Mouse (Mus musculus) olfactory bulb, adult 2 months (tissue): Measurements from ENCODE around the gene Rbm14. TPM values are rescaled to one million over a fixed set of nuclear protein-coding genes. Genes with fewer than 3 reads are reported as not detected.
A peak's percentile ranks its signal among the peaks of the same experiment; 100 is the strongest.

Source experiments
- H3K27ac ChIP-seq: fragments of 200-500 bp; 2 replicates; pipeline ENCODE4 v1.5.1; 2012; ENCODE audit warnings: low read depth, low read length; ENCODE audit not compliant: insufficient read depth
- H3K4me1 ChIP-seq: fragments of 200-500 bp; 2 replicates; pipeline ENCODE4 v1.6.1; 2012; ENCODE audit warnings: low read length; ENCODE audit not compliant: control insufficient read depth, insufficient read depth
- H3K4me3 ChIP-seq: fragments of 200-500 bp; 2 replicates; pipeline ENCODE4 v1.5.1; 2012; ENCODE audit warnings: mild to moderate bottlenecking, low read depth, low read length, moderate library complexity; ENCODE audit not compliant: insufficient read depth
- CTCF ChIP-seq: fragments of 200-500 bp; IDR thresholded peaks from 2 replicates; pipeline ENCODE4 v1.5.1; 2012; ENCODE audit warnings: low read depth, mild to moderate bottlenecking, low read length, moderate library complexity; ENCODE audit not compliant: insufficient read depth
- POLR2A ChIP-seq: fragments of 200-500 bp; IDR thresholded peaks from 2 replicates; pipeline ENCODE4 v1.6.1; 2012; ENCODE audit warnings: mild to moderate bottlenecking, low read depth, low read length, moderate library complexity; ENCODE audit not compliant: insufficient read depth
- WGBS: fragments of 180-500 bp; shearing (Covaris S2); methylation state at CpG from one replicate; pipeline ENCODE4 v1.1.7; 2018; 5-methylcytosine and 5-hydroxymethylcytosine counted together
- polyA plus RNA-seq: library from polyadenylated mRNA; stranded (reverse); fragments of >200 nt; gene quantifications from 2 replicates; pipeline ENCODE4 v1.2.4, GENCODE M21; 2012; ENCODE audit warnings: low replicate concordance; ENCODE audit not compliant: missing spikeins, insufficient read depth, insufficient read length

The Rbm14 gene
- polyA plus RNA-seq, 1 experiment, result not detected

DNA sequence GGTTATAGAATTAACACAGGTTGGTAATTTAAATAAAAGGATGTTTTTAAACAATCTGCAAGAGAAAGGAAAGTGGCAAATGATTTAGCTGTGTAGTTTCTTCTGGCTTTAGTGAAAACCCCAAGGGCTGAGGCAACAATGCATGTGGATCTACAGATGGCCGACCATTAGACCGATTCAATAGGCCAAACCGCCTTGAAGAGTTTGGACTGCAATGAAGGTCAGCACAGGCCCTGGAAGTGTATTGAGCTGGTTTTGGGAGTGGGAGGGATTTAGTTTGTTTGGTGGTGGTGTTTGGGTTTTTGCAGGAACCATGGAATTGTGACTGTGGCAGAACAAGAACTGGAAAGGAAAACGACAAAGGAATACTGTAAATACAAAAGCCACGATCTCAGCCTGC lies 12.4 kb downstream of the Rbm14 start:
- WGBS, result 82% methylated on average over 5 of the region's 5 CpGs
- no peak overlapping the region for H3K27ac ChIP-seq
- TF ChIP-seq POLR2A (no peak), CTCF (no peak)
- H3K4me3 ChIP-seq, result no peak overlapping the region
- peaks cover 22% of the 10 kb centered on the region for H3K4me1 ChIP-seq

DNA sequence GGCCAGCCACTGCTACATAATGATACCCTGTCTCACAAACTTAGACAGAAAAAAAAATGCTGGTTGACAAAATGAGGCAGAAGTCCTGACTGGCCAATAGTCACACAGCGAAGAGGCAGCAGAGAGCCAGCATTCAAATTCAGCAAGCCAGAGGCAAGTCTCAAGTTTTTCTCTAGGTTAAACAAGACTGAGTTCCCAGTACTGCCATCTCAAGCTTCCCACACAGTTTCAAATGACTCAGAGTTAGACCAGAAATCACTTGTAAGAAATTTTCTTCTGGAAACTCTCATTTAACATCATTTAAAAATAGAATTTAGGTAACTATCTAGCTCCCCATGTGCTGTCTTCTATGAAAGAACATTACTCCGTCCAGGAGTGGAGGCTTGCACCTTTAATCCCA lies 13.6 kb downstream of the Rbm14 start:
- Histone ChIP-seq H3K27ac (no peak overlapping the region), H3K4me3 (no peak overlapping the region), H3K4me1 (peaks cover 10% of the 10 kb centered on the region)
- 55% methylated on average over 2 of the region's 2 CpGs for WGBS
- TF ChIP-seq CTCF, result no peak
- TF ChIP-seq POLR2A, result no peak

DNA sequence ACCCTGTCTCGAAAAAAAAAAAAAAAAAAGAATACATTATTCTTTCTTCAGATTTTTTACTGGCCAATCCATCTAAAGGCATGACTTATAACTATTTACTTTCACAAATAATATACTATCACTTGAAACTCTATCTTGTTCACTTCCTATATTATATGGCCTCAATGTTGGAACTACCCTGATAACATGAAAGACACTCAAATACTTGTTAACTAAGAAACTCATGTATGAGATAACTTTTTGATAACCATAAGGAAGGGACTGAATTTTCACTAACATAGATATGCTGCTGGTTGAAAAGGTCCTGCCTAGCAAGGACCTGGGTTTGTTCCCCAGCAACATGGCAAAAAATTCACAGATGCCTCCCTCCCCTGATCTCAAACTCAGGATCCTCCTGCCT lies 15.5 kb downstream of the Rbm14 start:
- H3K4me3 ChIP-seq, result no peak overlapping the region
- TF ChIP-seq CTCF (no peak), POLR2A (no peak)
- 85% methylated on average over 1 of the region's 1 CpGs for WGBS
- peaks cover 6% of the 10 kb centered on the region; the same call in 1 of the 2 replicates for H3K4me1 ChIP-seq
- no peak overlapping the region for H3K27ac ChIP-seq

DNA sequence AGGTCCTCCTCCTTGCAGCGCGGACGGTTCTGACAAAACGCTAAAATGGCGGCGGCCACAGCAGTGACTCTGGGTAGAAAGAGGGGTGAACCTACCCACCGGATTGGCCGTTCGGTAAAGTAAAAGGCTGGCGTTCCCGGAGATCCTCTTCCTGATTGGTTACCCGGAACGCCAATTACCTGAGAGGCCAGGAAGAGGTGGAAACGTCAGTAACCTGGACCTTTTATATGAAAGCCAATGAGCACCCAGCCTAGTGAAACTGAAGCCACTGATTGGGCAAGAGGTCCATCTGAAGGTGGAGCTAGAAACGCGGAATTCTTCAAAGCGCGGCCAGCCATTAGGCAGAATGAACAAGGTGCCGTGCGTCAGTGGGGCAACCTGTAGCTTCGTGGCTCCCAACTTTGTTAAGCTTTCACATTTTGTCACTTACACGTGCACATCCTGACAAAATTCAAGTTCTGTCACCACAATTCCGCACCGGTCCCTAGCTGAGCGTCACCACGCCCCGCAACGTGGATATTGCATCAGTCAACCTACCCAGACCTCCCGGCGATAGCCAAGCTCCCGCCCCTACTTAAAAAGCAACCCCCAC lies 17.5 kb downstream of the Rbm14 start, which contains the start of gene Rbm4:
Gene Rbm4 (minus strand): TSS at position 71 of the 592 bp plus-strand sequence.
- Histone ChIP-seq H3K27ac (peak within 1 kb of the TSS; percentile 66; the same call in 1 of the 2 replicates), H3K4me1 (peaks cover 7% of the 10 kb centered on the region), H3K4me3 (peak within 1 kb of the TSS; percentile 90)
- WGBS, result under 1% methylated on average over 31 of the region's 31 CpGs
- peak; percentile 46; the same call in 1 of the 2 replicates for TF ChIP-seq POLR2A
- no peak for TF ChIP-seq CTCF

DNA sequence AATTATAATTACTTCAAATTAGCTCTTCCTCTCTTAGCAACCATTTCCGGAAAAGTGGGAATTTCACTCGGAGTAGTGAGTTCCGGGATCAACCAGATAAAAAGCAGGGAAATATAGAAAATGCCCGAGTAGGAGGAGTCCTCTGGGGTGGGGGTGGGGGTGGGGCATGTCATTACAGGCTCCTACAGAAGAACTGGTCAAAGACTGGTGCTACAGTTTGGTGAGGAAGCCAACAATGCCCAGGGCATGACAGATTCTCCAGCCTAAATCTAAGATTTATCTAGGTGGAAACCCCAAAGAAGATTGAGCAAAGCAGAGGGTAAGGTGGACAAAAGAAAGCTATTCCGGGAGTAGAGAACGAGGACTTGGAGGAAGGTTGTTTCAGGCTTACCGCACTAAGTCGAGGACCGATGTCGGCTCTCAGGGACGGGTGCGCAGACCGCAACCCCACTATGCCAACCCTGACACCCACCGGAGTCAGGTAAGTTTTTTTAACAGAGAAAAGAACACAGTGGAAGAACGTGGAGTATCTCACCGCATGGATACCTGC lies 18.1 kb downstream of the Rbm14 start:
- Histone ChIP-seq H3K4me1 (peaks cover 8% of the 10 kb centered on the region), H3K27ac (peak overlapping the region; percentile 66; the same call in 1 of the 2 replicates), H3K4me3 (peak overlapping the region; percentile 90)
- TF ChIP-seq CTCF, result no peak
- TF ChIP-seq POLR2A, result no peak
- under 1% methylated on average over 16 of the region's 16 CpGs for WGBS

DNA sequence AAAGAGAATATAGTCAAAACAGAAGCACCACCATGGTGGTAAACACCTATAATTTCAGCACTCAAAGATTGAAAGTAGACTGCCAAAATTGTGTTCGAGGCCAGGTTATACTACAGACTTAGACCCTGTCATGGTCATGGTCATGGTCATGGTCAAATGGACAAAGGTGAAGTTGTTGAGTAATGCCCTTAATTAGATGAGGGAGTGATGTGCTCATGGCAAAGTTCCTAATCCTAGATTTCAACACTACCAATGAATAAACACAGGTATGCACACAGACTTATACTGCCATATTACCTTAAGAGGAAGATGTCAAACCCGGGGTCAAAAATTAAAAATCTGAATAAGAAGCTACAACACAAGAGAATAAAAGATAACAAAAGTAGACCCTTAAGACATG lies 25.1 kb downstream of the Rbm14 start:
- peaks cover 17% of the 10 kb centered on the region for H3K4me1 ChIP-seq
- TF ChIP-seq POLR2A (no peak), CTCF (no peak)
- 87% methylated on average over 2 of the region's 2 CpGs for WGBS

DNA sequence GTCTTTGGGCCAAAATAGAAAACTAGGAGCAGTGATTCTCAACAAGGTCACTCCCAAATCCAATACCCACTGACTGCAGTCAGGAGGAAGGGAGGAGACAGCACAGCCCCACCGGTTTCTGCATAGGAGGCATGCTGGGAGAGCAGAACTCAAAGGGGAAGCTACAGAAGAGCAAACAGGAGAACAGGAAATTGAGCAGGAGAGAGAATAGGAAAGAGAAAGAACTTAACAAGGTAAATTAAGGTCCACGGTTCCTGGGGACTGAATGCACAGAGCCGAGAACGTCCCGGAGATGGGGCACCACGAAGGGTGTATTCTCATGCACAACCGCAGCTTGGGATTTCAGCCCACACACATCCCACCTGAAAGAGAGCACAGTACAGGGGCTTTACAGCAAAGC lies 26.2 kb downstream of the Rbm14 start:
- peaks cover 15% of the 10 kb centered on the region for H3K4me1 ChIP-seq
- 71% methylated on average over 7 of the region's 7 CpGs for WGBS
- H3K27ac ChIP-seq, result no peak overlapping the region
- no peak overlapping the region for H3K4me3 ChIP-seq
- TF ChIP-seq CTCF (no peak), POLR2A (no peak)

More for the DNA sequence above, 25.1 kb downstream of the Rbm14 start:
- Histone ChIP-seq H3K27ac (no peak overlapping the region), H3K4me3 (no peak overlapping the region)

DNA sequence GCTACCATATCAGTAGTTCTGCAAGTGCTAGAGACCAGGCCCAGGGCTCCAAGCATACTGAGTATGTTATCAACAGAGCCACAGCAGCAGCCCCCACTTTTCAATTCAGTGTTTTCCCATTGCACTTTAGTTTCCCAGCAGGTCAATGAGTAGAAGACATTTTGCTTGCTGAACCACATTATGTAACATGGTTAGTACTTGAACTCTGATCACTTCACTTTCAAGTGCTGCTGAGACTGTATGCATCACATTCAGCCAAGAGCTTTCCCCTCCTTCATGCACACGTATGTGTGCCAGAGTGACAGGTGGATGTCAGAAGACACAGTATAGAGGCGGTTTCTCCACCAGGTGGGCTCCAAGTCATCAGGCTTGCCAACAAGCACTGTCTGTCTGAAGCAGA lies 28.5 kb downstream of the Rbm14 start:
- 84% methylated on average over 2 of the region's 2 CpGs for WGBS
- no peak overlapping the region for H3K27ac ChIP-seq
- no peak overlapping the region for H3K4me3 ChIP-seq
- H3K4me1 ChIP-seq, result peaks cover 13% of the 10 kb centered on the region
- TF ChIP-seq CTCF (no peak), POLR2A (no peak)

DNA sequence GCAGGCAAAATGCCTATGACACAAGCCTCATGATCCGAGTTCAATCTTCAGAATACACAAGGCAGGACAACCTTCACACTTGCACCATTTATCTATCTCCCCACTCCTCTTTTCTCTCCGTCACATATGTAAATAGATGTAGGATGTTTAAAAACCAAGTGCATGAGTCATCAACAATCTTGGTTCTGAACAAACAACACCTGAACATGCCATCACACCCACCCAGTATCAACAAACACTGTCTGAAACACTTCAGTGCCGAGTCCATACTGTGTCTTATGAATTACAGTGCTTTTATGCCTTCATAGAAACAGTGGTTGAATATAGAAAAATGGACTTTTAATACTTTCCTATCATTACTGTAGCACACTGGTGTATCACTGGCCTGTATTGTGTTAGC lies 38.6 kb downstream of the Rbm14 start:
- Histone ChIP-seq H3K4me3 (no peak overlapping the region), H3K27ac (no peak overlapping the region), H3K4me1 (no peaks in the 10 kb centered on the region)
- 58% methylated on average over 3 of the region's 3 CpGs for WGBS
- TF ChIP-seq CTCF (no peak), POLR2A (no peak)
